ENCODE assay signal across 28 mouse cellular contexts in genomic region chr10:97807947-97808346, GRCm38 (mm10).
DNase-seq lines count a peak whose midpoint lies in the region; ATAC-seq and TF ChIP-seq lines count a peak whose summit lies in the region.
"Had no signal": no experiment of that assay in that cellular context is flagged by ENCODE, and none has a peak within 500 bp of the region (broad histone marks: within the 10 kb centered on the region; RNA-seq: fewer than 3 reads in every experiment).

No protein-coding gene starts in this region.

- no peak for TF ChIP-seq CTCF in layer of hippocampus, adult 2 months (conservative IDR thresholded peaks at IDR 0.05)

- no peaks in the 10 kb centered on the region for H3K36me3 ChIP-seq in forebrain, embryonic 14.5 days (ENCODE audit: control insufficient read depth, insufficient read depth, low read length)
- no peaks in the 10 kb centered on the region for H3K36me3 ChIP-seq in forebrain, embryonic 12.5 days (replicated peaks)
- no peaks in the 10 kb centered on the region for H3K36me3 ChIP-seq in forebrain, embryonic 16.5 days (ENCODE audit: control insufficient read depth, insufficient read depth)
- H3K36me3 ChIP-seq: embryonic facial prominence, embryonic 12.5 days; embryonic facial prominence, embryonic 15.5 days; heart, embryonic 10.5 days; heart, embryonic 13.5 days had no signal

- 71% methylated on average over 2 of the region's 2 CpGs for WGBS in forebrain, embryonic 14.5 days
- 78% methylated on average over 2 of the region's 2 CpGs for WGBS in forebrain, embryonic 12.5 days
- WGBS in forebrain, embryonic 16.5 days, result 55% methylated on average over 2 of the region's 2 CpGs

- no peak overlapping the region for H3K9ac ChIP-seq in forebrain, embryonic 14.5 days (ENCODE audit: low read length)
- no peak overlapping the region for H3K9ac ChIP-seq in forebrain, embryonic 12.5 days
- H3K9ac ChIP-seq in forebrain, embryonic 16.5 days (replicated peaks; ENCODE audit: low read depth, low read length), result no peak overlapping the region
- H3K9ac ChIP-seq: embryonic facial prominence, embryonic 12.5 days; embryonic facial prominence, embryonic 15.5 days; heart, embryonic 13.5 days; hindbrain, embryonic 14.5 days had no signal

- peak; percentile 33 for DNase-seq in forebrain, embryonic 14.5 days (ENCODE audit: low spot score)
- DNase-seq in layer of hippocampus, adult 2 months (ENCODE audit: low spot score in 2 of 2), result peak in 1 of 2 experiments; percentile 50
- DNase-seq in layer of hippocampus, adult 9-11 months, result no peak
- DNase-seq in brain, adult 2 months (ENCODE audit: low read depth, low spot score), result peak; percentile 40
- DNase-seq in heart, adult 11 months, result no peak
- DNase-seq: adrenal gland, adult 2 months; adrenal gland, postnatal 14 days; B cell, adult 2 months; cerebellum, adult 11 months; cerebellum, adult 2 months; cerebellum, adult 9-11 months; cerebellum, postnatal 25 days; gastrocnemius, postnatal 25 days; heart, adult 2 months; heart, postnatal 14 days; heart, postnatal 4 days; kidney, adult 18-20 months had no signal

- H3K27me3 ChIP-seq in forebrain, embryonic 14.5 days (replicated peaks; ENCODE audit: control insufficient read depth, insufficient read depth, low read length), result no peaks in the 10 kb centered on the region
- no peaks in the 10 kb centered on the region for H3K27me3 ChIP-seq in forebrain, embryonic 12.5 days
- H3K27me3 ChIP-seq in forebrain, embryonic 16.5 days (replicated peaks; ENCODE audit: control insufficient read depth, insufficient read depth, low read length), result no peaks in the 10 kb centered on the region
- H3K27me3 ChIP-seq: embryonic facial prominence, embryonic 12.5 days; embryonic facial prominence, embryonic 15.5 days; heart, embryonic 13.5 days had no signal

- H3K9me3 ChIP-seq in forebrain, embryonic 14.5 days (replicated peaks; ENCODE audit: control insufficient read depth, low read length), result no peaks in the 10 kb centered on the region
- H3K9me3 ChIP-seq in forebrain, embryonic 12.5 days, result no peaks in the 10 kb centered on the region
- H3K9me3 ChIP-seq in forebrain, embryonic 16.5 days (ENCODE audit: control insufficient read depth, low read length), result no peaks in the 10 kb centered on the region
- H3K9me3 ChIP-seq: embryonic facial prominence, embryonic 12.5 days; embryonic facial prominence, embryonic 15.5 days; heart, embryonic 10.5 days; heart, embryonic 13.5 days had no signal

- no peak for ATAC-seq in forebrain, embryonic 14.5 days
- ATAC-seq in forebrain, embryonic 12.5 days (ENCODE audit: low FRiP score), result no peak
- peak; percentile 61 for ATAC-seq in forebrain, embryonic 16.5 days
- no peak for ATAC-seq in CD4-positive, CD25-positive, alpha-beta regulatory T cell, adult 4 months
- ATAC-seq: hindbrain, postnatal 0 days; inflammation-experienced regulatory T-cells, adult 6 months; intestine, embryonic 16.5 days had no signal

- H3K4me3 ChIP-seq in forebrain, embryonic 14.5 days (ENCODE audit: low read depth, low read length), result no peak overlapping the region
- H3K4me3 ChIP-seq in forebrain, embryonic 12.5 days (replicated peaks), result no peak overlapping the region
- no peak overlapping the region for H3K4me3 ChIP-seq in layer of hippocampus, adult 2 months
- H3K4me3 ChIP-seq in forebrain, embryonic 16.5 days (replicated peaks; ENCODE audit: low read length), result no peak overlapping the region
- H3K4me3 ChIP-seq: embryonic facial prominence, embryonic 12.5 days; embryonic facial prominence, embryonic 15.5 days; heart, adult 2 months; heart, embryonic 10.5 days; heart, embryonic 13.5 days had no signal

- no peak overlapping the region for H3K4me2 ChIP-seq in forebrain, embryonic 14.5 days (ENCODE audit: low read length)
- no peak overlapping the region for H3K4me2 ChIP-seq in forebrain, embryonic 12.5 days
- no peak overlapping the region for H3K4me2 ChIP-seq in forebrain, embryonic 16.5 days (ENCODE audit: low read length)
- H3K4me2 ChIP-seq: embryonic facial prominence, embryonic 12.5 days; embryonic facial prominence, embryonic 15.5 days; heart, embryonic 13.5 days; hindbrain, embryonic 14.5 days had no signal

- no peaks in the 10 kb centered on the region for H3K4me1 ChIP-seq in forebrain, embryonic 14.5 days (ENCODE audit: control insufficient read depth, insufficient read depth, low read length)
- H3K4me1 ChIP-seq in forebrain, embryonic 12.5 days, result no peaks in the 10 kb centered on the region
- H3K4me1 ChIP-seq in forebrain, embryonic 16.5 days (replicated peaks; ENCODE audit: control insufficient read depth, insufficient read depth, low read length), result 0 out of 2 replicates have a peak, but pooled peaks cover 3% of the 10 kb centered on the region
- H3K4me1 ChIP-seq: embryonic facial prominence, embryonic 12.5 days; embryonic facial prominence, embryonic 15.5 days; heart, embryonic 10.5 days; heart, embryonic 13.5 days had no signal

- no peak overlapping the region for H3K27ac ChIP-seq in forebrain, embryonic 14.5 days (ENCODE audit: low read depth, low read length)
- no peak overlapping the region for H3K27ac ChIP-seq in forebrain, embryonic 12.5 days
- H3K27ac ChIP-seq in layer of hippocampus, adult 2 months, result peak overlapping the region; percentile 71; the same call in 1 of the 2 replicates
- no peak overlapping the region for H3K27ac ChIP-seq in forebrain, embryonic 16.5 days (ENCODE audit: low read length)
- H3K27ac ChIP-seq: embryonic facial prominence, embryonic 12.5 days; embryonic facial prominence, embryonic 15.5 days; heart, adult 2 months; heart, embryonic 10.5 days; heart, embryonic 13.5 days; hindbrain, embryonic 14.5 days; hindbrain, postnatal 0 days had no signal

Comparison
In these comparisons a context has a peak if more than half of its experiments do, and no peak if none do; other contexts are left out.
1. DNase-seq: peak in forebrain, embryonic 14.5 days (single experiment) and brain, adult 2 months (single experiment); none in layer of hippocampus, adult 9-11 months (single experiment) and heart, adult 11 months (single experiment).